Mouse (Mus musculus): Measurements from ENCODE around the gene Evc2.

GRCm38 (mm10) chr5:37465461-37465860 is 127.2 kb downstream of the Evc2 start:
- TF ChIP-seq CTCF (IDR thresholded peaks at IDR 0.05; ENCODE audit: control insufficient read depth, insufficient read depth, low read length), result no peak
- no peak for TF ChIP-seq POLR2A (IDR thresholded peaks at IDR 0.05; ENCODE audit: borderline replicate concordance, control insufficient read depth, low read depth, low read length)
